Mouse (Mus musculus) cerebellum, adult 2 months (tissue): ENCODE results near the gene Med4.

Source experiments
- CTCF ChIP-seq: fragments of 200-500 bp; IDR thresholded peaks from 2 replicates; pipeline ENCODE4 v1.5.1; 2011; ENCODE audit warnings: low read depth, mild to moderate bottlenecking, control low read depth, low read length, moderate library complexity, borderline replicate concordance; ENCODE audit not compliant: insufficient read depth
- POLR2A ChIP-seq: fragments of 200-500 bp; IDR thresholded peaks from 2 replicates; pipeline ENCODE4 v1.6.1; 2011; ENCODE audit warnings: low read length, control low read depth, borderline replicate concordance; ENCODE audit not compliant: insufficient read depth

- TF ChIP-seq CTCF, result no peak
- TF ChIP-seq POLR2A, result no peak
Measured at GRCm38 (mm10) chr14:73550732-73551131, 40.9 kb downstream of the Med4 start.
